Comparison of ENCODE assay signal across 23 mouse cellular contexts in genomic region chr4:65807341-65807740, GRCm38 (mm10).
A peak's percentile ranks its signal among the peaks of the same experiment; 100 is the strongest.
DNase-seq lines count a peak whose midpoint lies in the region; ATAC-seq and TF ChIP-seq lines count a peak whose summit lies in the region.
"Had no signal": no experiment of that assay in that cellular context is flagged by ENCODE, and none has a peak within 500 bp of the region (broad histone marks: within the 10 kb centered on the region; RNA-seq: fewer than 3 reads in every experiment).

No protein-coding gene starts in this region.

- WGBS in cerebellum, adult 2 months, result 78% methylated on average over 3 of the region's 3 CpGs
- 91% methylated on average over 3 of the region's 3 CpGs for WGBS in hindbrain, embryonic 13.5 days

- H3K4me3 ChIP-seq in cerebellum, adult 2 months (replicated peaks; ENCODE audit: insufficient read depth, low read depth, low read length), result no peak overlapping the region
- H3K4me3 ChIP-seq in hindbrain, embryonic 13.5 days, result no peak overlapping the region
- H3K4me3 ChIP-seq: embryonic facial prominence, embryonic 15.5 days; erythroblast, embryonic 14.5 days; forebrain, embryonic 15.5 days; heart, embryonic 10.5 days; hindbrain, embryonic 12.5 days had no signal

- no peak for TF ChIP-seq CTCF in cerebellum, adult 2 months (IDR thresholded peaks at IDR 0.05; ENCODE audit: borderline replicate concordance, insufficient read depth, low read depth, low read length)

- peak; percentile 45 for DNase-seq in cerebellum, adult 11-12 months
- no peak for DNase-seq in cerebellum, postnatal 4 days (ENCODE audit: low spot score in 2 of 2)
- DNase-seq in cerebellum, adult 2 months, result peak; percentile 57 to 66
- DNase-seq in cerebellum, adult 9-11 months, result peak; percentile 55
- peak; percentile 44 to 52 for DNase-seq in cerebellum, postnatal 36 days
- no peak for DNase-seq in right cerebral cortex, postnatal 4 days
- DNase-seq: adrenal gland, postnatal 36 days; embryo, embryonic 11 days; gastrocnemius, postnatal 10 days; heart, adult 18-20 months; heart, postnatal 10 days; heart, postnatal 4 days; kidney, adult 18-20 months had no signal

- H3K9ac ChIP-seq in hindbrain, embryonic 13.5 days, result no peak overlapping the region
- H3K9ac ChIP-seq: embryonic facial prominence, embryonic 15.5 days; forebrain, embryonic 15.5 days; hindbrain, embryonic 12.5 days had no signal

- no peaks in the 10 kb centered on the region for H3K27me3 ChIP-seq in cerebellum, adult 2 months (ENCODE audit: control insufficient read depth, insufficient read depth, low read length)
- H3K27me3 ChIP-seq in hindbrain, embryonic 13.5 days, result no peaks in the 10 kb centered on the region; the same call in 1 of the 2 replicates
- H3K27me3 ChIP-seq: CH12.LX; embryonic facial prominence, embryonic 15.5 days; forebrain, embryonic 15.5 days; hindbrain, embryonic 12.5 days; Patski had no signal

- TF ChIP-seq POLR2A in cerebellum, adult 2 months (IDR thresholded peaks at IDR 0.05; ENCODE audit: borderline replicate concordance, insufficient read depth, low read length), result no peak

- ATAC-seq in hindbrain, embryonic 13.5 days (ENCODE audit: low FRiP score), result no peak
- ATAC-seq: activated CD4-positive, CD25-positive, alpha-beta regulatory T cell, adult 4 months; forebrain, embryonic 15.5 days; hindbrain, postnatal 0 days; Patski had no signal

- H3K4me1 ChIP-seq in cerebellum, adult 2 months (ENCODE audit: control insufficient read depth, insufficient read depth, low read length), result no peaks in the 10 kb centered on the region
- peaks cover 11% of the 10 kb centered on the region for H3K4me1 ChIP-seq in hindbrain, embryonic 13.5 days (replicated peaks)
- H3K4me1 ChIP-seq: embryonic facial prominence, embryonic 15.5 days; forebrain, embryonic 15.5 days; heart, embryonic 10.5 days had no signal

- H3K36me3 ChIP-seq in hindbrain, embryonic 13.5 days, result no peaks in the 10 kb centered on the region
- H3K36me3 ChIP-seq: embryonic facial prominence, embryonic 15.5 days; forebrain, embryonic 15.5 days; heart, embryonic 10.5 days; hindbrain, embryonic 12.5 days had no signal

- H3K4me2 ChIP-seq in hindbrain, embryonic 13.5 days, result no peak overlapping the region
- H3K4me2 ChIP-seq: embryonic facial prominence, embryonic 15.5 days; forebrain, embryonic 15.5 days; hindbrain, embryonic 12.5 days had no signal

- no peaks in the 10 kb centered on the region for H3K9me3 ChIP-seq in hindbrain, embryonic 13.5 days
- H3K9me3 ChIP-seq: embryonic facial prominence, embryonic 15.5 days; forebrain, embryonic 15.5 days; heart, embryonic 10.5 days; hindbrain, embryonic 12.5 days had no signal

- no peak overlapping the region for H3K27ac ChIP-seq in cerebellum, adult 2 months (ENCODE audit: insufficient read depth, low read length)
- H3K27ac ChIP-seq in hindbrain, embryonic 13.5 days, result no peak overlapping the region
- H3K27ac ChIP-seq: embryonic facial prominence, embryonic 15.5 days; forebrain, embryonic 15.5 days; heart, embryonic 10.5 days; hindbrain, embryonic 12.5 days; hindbrain, postnatal 0 days had no signal

Comparison
In these comparisons a context has a peak if more than half of its experiments do, and no peak if none do; other contexts are left out.
1. DNase-seq: peak in cerebellum, adult 11-12 months (single experiment), cerebellum, adult 2 months (2 of 2), cerebellum, adult 9-11 months (single experiment) and cerebellum, postnatal 36 days (2 of 2); none in cerebellum, postnatal 4 days (0 of 2) and right cerebral cortex, postnatal 4 days (single experiment).